Mouse (Mus musculus) E14TG2a.4 (cell line): Measurements from ENCODE around the gene Hist1h4b.
"Not testable (repeated sequence)": the region's sequence is repeated elsewhere in the genome, so short reads cannot be mapped to it uniquely, and the experiment has no call there.

ENCODE experiments used
- H3K27me3 ChIP-seq: 2 replicates; pipeline ENCODE4 v1.6.1; 2014; ENCODE audit warnings: low read length, control low read depth; ENCODE audit not compliant: insufficient read depth
- H3K36me3 ChIP-seq: 2 replicates; pipeline ENCODE4 v1.6.1; 2014; ENCODE audit warnings: low read length, control low read depth; ENCODE audit not compliant: insufficient read depth
- H3K4me1 ChIP-seq: replicated peaks from 2 replicates; pipeline ENCODE4 v1.6.1; 2014; ENCODE audit warnings: low read depth, low read length, control low read depth
- H3K4me3 ChIP-seq: replicated peaks from 2 replicates; pipeline ENCODE4 v1.5.1; 2014; ENCODE audit warnings: mild to moderate bottlenecking, low read length
- H3K9me3 ChIP-seq: 2 replicates; pipeline ENCODE4 v1.6.1; 2014; ENCODE audit warnings: low read length, control low read depth
- CTCF ChIP-seq: conservative IDR thresholded peaks from 2 replicates; pipeline ENCODE4 v1.5.1; 2014; ENCODE audit warnings: low read length
- NANOG ChIP-seq: IDR thresholded peaks from 2 replicates; pipeline ENCODE4 v1.6.1; 2014; ENCODE audit warnings: borderline replicate concordance, low read length, mixed read lengths
- POU5F1 ChIP-seq: IDR thresholded peaks from 2 replicates; pipeline ENCODE4 v1.6.1; 2014; ENCODE audit warnings: low read length, borderline replicate concordance

The Hist1h4b gene

DNA sequence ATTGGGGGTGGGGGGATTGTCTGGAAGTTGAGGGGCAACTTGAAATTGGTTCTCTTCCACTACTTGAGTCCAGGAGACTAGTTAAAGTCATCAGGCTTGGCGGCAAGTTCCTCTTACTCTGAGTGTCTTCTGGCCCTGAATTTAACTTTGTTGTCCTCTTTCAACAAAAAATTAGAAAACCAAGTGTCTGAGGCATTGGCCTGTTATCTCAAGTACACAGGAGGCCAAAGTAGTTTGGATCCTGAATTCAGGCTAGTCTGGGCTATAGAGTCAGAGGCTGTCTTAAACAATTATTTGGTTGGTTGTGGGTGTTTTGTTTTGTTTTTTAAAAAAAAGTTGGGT lies 8.3 kb downstream of the Hist1h4b start:
- TF ChIP-seq POU5F1: no peak
- TF ChIP-seq CTCF: no peak
- no peak for TF ChIP-seq NANOG
- H3K4me1 ChIP-seq: peaks cover 28% of the 10 kb centered on the region
- no peaks in the 10 kb centered on the region for H3K9me3 ChIP-seq
- H3K36me3 ChIP-seq: no peaks in the 10 kb centered on the region
- H3K27me3 ChIP-seq: no peaks in the 10 kb centered on the region
- peak overlapping the region; percentile 79 for H3K4me3 ChIP-seq

DNA sequence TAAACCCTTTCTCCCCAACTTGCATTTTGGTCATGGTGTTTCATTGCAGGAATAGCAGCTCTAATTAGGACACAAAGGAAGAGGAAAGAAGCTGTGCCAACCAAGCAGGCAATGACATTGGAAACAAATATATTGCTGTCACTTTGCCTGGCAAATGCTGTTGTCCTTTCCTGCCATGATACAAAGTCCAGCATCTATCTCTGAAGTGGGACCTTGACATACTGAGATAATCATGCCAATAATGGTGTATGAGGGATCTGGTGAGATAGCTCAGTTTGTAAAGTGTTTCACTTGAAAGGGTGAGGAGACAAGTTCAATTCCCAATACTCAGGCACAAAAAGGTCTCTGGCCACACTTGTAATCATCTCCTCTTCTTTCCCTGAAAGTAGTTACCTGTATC lies 10.0 kb downstream of the Hist1h4b start:
- Histone ChIP-seq H3K36me3 (no peaks in the 10 kb centered on the region), H3K9me3 (no peaks in the 10 kb centered on the region), H3K4me1 (peaks cover 40% of the 10 kb centered on the region), H3K27me3 (no peaks in the 10 kb centered on the region), H3K4me3 (no peak overlapping the region)
- TF ChIP-seq NANOG (no peak), POU5F1 (no peak), CTCF (no peak)

DNA sequence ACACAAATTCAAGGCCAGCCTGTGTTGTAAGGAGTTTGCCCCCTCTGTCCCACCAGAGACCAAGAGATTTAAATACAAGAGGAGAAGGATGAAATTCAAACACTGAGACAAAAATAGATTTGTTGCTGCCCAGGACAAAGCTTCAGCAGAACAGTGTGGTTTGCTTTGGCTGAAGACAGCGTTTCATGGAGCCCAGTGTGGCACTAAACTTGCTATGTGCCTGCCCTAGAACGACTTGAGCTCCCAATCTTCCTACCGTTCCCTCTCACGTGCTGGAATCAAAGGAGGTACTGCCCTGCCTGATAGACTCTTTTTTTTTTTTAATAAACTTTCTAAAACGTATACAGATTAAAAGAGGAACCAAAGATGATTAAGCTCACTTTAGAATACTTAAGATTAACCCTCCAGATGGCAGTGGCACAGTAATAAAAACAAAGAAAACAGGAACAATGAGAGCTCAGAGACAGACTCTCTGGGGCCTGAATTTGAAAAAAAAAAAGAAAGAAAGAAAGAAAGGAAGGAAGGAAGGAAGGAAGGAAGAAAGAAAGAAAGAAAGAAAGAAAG lies 12.1 kb downstream of the Hist1h4b start:
- no peak for TF ChIP-seq NANOG
- TF ChIP-seq CTCF: no peak
- no peak for TF ChIP-seq POU5F1
- Histone ChIP-seq H3K36me3 (no peaks in the 10 kb centered on the region), H3K4me3 (no peak overlapping the region), H3K27me3 (no peaks in the 10 kb centered on the region), H3K9me3 (no peaks in the 10 kb centered on the region), H3K4me1 (peaks cover 54% of the 10 kb centered on the region)

- not testable (repeated sequence) for H3K36me3 ChIP-seq, H3K9me3 ChIP-seq, H3K27me3 ChIP-seq, H3K4me3 ChIP-seq
- H3K4me1 ChIP-seq: peaks cover 47% of the 10 kb centered on the region
Measured at GRCm38 (mm10) chr13:23769613-23770012, 12.8 kb downstream of the Hist1h4b start, which contains the start of gene Trim38. TSS of gene Trim38 (plus strand) at chr13:23769913.

GRCm38 (mm10) chr13:23772561-23773313 lies 15.9 kb downstream of the Hist1h4b start:
- Histone ChIP-seq H3K27me3 (no peaks in the 10 kb centered on the region), H3K4me1 (peaks cover 43% of the 10 kb centered on the region), H3K36me3 (no peaks in the 10 kb centered on the region), H3K9me3 (no peaks in the 10 kb centered on the region), H3K4me3 (no peak overlapping the region)
- TF ChIP-seq POU5F1: no peak
- no peak for TF ChIP-seq NANOG
- no peak for TF ChIP-seq CTCF

DNA sequence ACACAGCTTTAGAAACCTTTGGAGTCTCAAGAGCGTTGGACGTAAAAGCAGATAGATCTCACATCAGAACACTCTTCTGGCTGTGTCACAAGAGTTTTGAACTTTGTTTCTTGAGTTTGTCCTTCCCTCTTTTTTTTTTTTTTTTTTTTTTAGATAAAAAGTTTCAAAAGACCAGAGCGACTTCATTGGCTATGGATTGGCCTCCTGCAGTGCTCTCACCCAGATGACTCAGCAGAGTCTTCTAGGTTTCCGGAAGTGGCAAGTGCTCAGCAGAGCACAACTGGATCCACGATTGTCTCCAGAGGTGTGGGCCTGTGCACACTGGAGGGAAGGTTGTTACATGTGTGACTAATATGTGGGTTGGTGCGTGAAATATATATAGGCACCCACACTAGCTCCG lies 21.5 kb downstream of the Hist1h4b start:
- Histone ChIP-seq H3K27me3 (no peaks in the 10 kb centered on the region), H3K36me3 (no peaks in the 10 kb centered on the region), H3K4me1 (peaks cover 25% of the 10 kb centered on the region), H3K4me3 (no peak overlapping the region), H3K9me3 (0 out of 2 replicates have a peak, but pooled peaks cover 3% of the 10 kb centered on the region)
- TF ChIP-seq POU5F1 (no peak), CTCF (no peak), NANOG (no peak)

DNA sequence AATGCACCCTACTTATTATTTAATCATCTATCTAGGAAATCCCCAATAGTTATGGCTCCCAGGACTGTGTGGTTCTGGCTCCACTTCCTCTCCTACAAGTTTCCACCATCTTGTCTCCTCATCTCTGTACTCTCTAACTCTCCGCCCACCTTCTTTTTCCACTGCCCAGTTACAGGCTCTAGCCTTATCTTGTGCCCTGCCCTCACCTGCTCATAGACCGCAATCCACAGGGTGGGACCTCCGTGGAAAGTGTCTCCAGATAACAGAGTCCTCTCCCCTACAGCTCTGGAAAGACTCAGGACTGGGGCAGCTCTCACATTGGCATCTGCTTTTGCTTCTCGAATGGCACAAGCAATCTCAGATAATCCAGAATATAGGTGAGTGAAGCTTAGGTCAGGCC lies 22.2 kb downstream of the Hist1h4b start:
- TF ChIP-seq NANOG (no peak), POU5F1 (no peak), CTCF (no peak)
- no peaks in the 10 kb centered on the region for H3K27me3 ChIP-seq
- H3K9me3 ChIP-seq: 0 out of 2 replicates have a peak, but pooled peaks cover 3% of the 10 kb centered on the region
- H3K4me3 ChIP-seq: no peak overlapping the region
- H3K4me1 ChIP-seq: peaks cover 21% of the 10 kb centered on the region
- H3K36me3 ChIP-seq: no peaks in the 10 kb centered on the region

DNA sequence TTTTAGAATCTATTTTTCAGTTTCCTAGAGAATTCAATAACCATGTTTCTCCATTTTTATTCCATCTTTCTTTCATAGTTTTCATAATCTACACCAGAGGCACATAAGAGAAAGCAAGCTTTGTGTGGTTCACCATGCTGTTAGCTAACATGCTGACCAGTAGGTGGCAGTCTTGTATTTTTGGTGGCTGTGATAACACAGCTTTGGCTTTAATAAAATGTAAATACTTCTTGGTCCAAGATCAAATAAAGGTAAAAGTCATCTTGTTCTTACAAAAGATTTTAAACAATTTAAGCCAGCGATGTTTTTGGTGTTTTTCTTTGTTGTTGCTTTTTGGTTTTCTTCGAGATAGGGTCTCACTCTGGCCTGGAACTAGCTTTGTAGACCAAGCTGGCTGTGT lies 35.7 kb downstream of the Hist1h4b start:
- H3K27me3 ChIP-seq: peaks cover 9% of the 10 kb centered on the region; the same call in 1 of the 2 replicates
- no peaks in the 10 kb centered on the region for H3K9me3 ChIP-seq
- no peak overlapping the region for H3K4me3 ChIP-seq
- H3K4me1 ChIP-seq: no peaks in the 10 kb centered on the region
- TF ChIP-seq POU5F1 (no peak), CTCF (peak; percentile 77)
- H3K36me3 ChIP-seq: no peaks in the 10 kb centered on the region

DNA sequence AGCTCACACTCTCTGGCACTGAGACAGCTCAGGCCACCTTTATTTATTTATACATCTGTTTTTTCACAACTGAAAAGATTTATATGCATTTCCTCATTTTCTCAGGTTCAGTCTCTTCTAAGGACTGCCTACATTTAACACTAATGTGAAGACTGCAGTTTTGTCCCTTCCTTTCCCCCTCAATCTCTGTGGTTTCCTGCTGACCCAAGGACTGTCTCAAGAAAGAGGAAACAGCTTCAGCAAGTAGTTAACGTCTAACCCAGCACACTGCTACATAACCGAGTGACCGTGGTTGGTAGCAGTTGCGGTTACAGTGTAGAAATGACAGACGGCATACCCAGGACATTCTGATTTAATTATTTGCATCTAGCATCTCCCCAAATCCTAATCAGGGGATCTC lies 42.6 kb downstream of the Hist1h4b start:
- Histone ChIP-seq H3K27me3 (peaks cover 4% of the 10 kb centered on the region; the same call in 1 of the 2 replicates), H3K9me3 (no peaks in the 10 kb centered on the region), H3K36me3 (no peaks in the 10 kb centered on the region), H3K4me3 (no peak overlapping the region), H3K4me1 (no peaks in the 10 kb centered on the region)
- no peak for TF ChIP-seq CTCF
- no peak for TF ChIP-seq POU5F1
- no peak for TF ChIP-seq NANOG
